Mouse (Mus musculus): Measurements from ENCODE around the gene Frat1.

Frat1 gene

DNA sequence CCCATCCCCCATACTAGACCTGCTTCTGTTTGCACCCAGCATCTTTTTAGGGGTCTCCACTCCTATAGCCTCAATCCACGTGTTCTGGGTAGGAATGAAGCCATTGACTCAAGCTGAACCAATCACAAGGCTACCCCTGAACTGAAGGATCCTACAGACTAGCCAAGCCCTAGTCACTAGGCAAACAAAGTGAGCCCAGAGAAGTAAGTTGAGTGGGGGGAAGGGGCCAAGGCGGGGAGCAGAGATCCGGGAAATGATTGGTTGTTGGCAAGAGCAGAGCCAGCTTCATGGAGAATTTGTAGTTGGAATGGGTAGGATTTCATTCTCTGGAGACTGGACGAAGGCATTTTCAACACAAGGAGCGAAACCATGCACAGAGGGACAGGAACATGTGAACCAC is 12.9 kb upstream of the Frat1 start:
- no peak for DNase-seq (ENCODE audit: low spot score)

DNA sequence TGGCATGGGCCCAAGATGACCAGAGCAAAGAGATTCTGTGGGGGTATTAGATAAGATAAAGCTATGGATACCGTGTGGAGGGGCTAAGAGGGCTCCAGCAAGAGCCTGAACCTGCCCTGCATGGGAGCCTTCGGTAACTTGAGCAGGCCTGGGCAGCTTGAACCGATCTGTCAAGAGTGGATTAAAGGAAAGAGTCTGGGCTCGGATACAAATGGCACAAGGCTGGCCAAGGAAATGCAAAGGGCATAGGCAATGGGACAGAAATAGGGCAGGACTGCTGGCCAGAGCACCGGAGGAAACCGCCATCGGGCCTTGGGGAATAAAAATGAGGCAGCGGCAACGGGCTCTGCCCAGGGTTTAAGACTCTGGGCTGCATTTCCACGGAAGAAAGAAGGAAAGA is 12.4 kb upstream of the Frat1 start:
- no peak for DNase-seq (ENCODE audit: low spot score)

DNA sequence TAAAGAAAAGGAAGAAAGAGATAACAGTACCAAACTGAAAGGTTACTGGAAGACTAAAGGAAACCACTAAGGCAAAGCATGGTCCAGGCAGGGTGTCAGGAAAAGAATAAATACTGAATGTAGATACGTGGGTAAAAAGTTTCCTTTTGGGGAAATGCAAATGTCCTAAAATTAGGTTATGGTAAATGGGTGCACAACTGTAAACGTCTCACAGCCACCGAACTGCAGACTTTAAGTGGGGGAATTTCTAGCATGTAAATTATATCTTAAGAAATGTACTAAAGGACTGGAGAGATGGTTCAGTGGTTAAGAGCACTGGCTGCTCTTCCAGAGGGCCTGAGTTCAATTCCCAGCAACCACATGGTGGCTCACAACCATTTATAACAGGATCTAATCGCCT is 11.0 kb upstream of the Frat1 start:
- no peak for DNase-seq (ENCODE audit: low spot score)

DNA sequence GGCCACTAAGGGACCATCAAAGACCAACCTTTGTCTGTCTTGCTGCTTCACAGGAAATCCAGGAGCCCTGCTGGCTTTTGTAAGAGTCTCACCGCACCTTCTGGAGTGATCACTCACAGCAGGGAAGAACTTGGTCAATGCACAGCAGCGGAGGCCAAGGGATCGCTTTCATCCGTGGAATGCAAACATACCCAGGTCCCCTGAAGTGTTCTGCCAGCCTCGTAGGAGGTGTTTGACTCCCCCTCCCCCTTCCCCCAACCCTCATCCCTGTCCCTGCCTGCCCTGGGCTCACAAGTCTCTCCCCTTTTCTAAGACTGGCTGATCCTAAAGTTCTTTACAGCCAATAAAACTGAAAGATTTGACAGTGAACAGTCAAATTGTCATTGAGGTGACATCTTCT is 8.3 kb upstream of the Frat1 start:
- no peak for DNase-seq (ENCODE audit: low spot score)

DNA sequence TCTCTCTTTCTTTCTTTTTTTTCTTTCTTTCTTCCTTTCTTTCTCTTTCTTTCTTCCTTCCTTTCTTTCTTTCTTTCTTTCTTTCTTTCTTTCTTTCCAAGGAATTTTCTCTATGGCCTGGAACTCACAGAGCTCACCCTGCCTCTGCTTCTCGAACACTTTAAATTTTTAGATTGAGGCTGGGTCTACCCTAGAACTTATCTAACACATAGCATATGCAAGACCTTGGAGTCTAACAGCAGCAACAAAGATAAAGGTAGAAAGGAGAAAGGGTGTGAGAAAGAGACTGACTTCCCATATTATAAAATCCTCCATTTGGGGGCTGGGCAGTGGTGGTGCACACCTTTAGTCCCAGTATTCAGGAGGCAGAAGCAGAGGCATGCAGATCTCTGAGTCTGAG is 7.2 kb upstream of the Frat1 start:
- no peak for DNase-seq (ENCODE audit: low spot score)

DNA sequence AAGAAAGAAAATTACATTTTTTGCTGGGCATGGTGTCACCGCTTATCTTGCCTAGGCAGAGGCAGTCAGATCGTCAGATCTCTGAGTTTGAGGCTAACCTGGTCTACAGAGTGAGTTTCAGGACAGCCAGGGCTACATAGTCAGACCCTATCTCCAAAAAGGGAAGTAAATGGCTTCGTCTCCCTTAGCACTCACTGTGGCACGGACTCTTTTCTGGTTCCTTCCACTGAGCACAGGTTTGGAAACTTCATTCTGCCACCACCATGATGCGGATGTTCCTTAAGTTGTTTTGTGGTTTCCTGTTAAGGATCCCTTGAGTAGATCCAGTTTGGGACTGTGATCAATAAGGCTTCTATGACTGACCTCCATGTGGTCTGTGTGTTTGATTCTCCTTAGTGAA is 4.8 kb upstream of the Frat1 start:
- DNase-seq (ENCODE audit: low spot score) = no peak

DNA sequence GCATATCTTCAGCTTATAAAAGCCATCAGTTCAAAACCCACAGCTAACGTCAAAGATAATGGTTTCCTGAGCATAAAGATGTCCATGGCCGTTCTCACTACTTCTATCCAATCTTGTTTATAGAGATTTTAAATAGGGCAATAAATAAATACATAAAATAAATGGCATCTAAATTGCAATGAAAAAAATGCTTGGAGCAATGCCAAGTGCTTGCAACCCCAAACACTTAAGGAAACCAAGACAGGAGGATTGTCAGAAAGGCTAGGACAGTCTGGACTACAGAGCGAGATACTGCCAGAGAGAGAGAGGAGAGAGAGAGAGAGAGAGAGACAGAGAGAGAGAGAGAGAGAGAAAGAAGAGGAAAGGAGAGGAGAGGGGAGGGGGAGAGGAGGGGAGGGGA is 3.2 kb upstream of the Frat1 start:
- no peak for DNase-seq (ENCODE audit: low spot score)

DNA sequence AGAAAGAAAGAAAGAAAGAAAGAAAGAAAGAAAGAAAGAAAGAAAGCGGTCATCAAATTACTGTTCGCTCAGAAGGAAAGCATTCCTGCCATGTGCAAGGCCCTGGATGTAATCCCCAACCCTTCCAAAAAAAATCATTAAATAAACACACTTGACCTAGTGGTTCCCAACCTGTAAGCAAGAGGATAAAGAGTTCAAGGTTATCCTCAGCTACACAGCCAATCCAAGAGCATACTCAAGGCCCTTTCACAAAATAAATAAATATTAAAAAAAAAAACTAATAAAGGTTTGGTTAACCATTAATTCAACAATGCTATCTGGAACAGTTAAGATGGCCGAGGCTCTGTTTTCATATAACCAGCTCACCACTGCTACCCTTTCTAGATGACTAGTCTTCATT is 829 bp upstream of the Frat1 start:
- DNase-seq (ENCODE audit: low spot score) = no peak

DNA sequence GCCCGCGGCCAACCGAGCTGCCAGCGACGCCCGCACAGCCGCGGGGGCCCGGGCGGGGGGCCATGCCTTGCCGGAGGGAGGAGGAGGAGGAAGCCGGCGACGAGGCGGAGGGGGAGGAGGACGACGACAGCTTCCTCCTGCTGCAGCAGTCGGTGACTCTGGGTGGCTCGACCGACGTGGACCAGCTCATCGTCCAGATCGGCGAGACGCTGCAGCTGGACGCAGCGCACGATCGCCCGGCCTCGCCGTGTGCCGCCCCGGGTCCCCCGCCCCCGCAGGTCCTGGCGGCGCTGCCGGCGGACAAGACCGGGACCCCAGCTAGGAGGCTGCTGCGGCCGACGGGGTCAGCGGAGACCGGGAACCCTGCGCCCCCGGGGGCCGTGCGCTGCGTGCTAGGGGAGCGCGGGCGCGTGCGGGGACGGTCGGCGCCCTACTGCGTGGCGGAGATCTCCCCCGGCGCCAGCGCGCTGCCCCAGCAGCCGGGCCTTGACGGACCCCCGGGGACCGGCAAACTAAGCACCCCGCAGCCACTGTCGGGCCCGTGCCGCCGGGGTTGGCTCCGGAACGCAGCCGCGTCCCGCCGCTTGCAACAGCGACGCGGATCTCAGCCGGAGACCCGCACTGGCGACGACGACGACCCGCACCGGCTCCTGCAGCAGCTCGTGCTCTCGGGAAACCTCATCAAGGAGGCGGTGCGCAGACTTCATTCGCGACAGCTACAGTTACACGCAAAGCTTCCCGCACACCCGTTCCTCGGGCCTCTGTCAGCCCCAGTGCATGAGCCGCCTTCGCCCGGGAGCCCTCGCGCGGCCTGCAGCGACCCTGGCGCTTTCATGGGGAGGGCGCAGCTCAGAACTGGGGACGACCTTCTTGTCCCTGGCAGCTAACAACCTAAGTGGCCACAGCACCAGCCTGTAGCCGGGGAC is 599 bp downstream of the Frat1 start:
- peak; percentile 62 for DNase-seq (ENCODE audit: low spot score)

DNA sequence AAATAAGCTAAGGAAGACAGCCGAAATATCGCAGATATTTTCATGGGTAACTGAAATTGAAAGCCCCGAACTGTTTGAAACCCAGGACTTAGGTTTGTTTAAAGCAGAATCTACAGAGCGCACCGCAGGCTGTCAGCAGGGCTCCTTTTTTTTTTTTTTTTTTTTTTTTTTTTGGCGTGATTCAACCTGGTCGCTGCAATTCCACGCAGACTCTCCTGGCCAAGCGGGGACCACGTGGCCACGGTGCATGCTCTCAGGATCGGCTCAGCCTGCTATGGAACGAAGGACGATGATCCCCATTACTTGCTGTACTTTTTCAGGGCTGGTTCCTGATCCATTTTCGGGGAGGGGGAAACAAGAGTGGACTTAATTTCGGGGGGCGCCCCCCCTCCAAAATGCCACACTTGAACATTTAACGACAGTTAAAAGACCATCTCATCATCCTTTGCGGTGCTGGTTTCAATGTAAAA is 1.4 kb downstream of the Frat1 start:
- no peak for DNase-seq (ENCODE audit: low spot score)

DNA sequence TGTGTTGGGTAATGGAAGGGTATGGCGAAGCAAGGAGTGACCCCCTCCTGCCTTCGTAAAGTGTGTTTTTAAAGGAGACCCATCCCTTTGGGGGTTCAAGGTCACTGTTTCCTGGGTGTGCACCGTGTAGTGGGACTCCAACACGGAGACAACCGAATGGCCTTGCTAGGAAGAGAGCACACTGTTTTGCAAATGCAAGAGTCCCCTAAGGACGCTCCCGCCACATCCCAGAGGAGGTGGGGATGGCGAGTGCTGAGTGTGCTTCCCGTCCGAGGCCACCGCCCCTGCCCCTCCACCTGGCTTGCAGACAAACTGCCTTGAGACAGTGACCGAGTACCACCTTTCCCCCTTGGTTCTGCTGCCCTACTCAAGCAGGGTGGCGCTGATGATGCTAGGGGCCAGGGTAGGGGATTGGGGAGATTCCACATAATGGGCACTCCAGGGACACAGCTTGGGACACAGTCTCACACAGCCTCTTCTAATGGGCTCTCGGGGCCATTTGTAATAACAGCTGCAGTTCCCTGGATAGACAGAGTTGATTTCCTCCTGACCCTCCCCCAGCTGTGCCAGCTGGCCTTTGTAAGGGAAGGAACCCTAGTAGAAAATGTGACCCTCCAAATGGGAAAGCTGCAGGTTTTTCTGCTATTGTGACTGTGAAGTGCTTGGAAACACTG is 2.1 kb downstream of the Frat1 start:
- peak; percentile 54 for DNase-seq (ENCODE audit: low spot score)

DNA sequence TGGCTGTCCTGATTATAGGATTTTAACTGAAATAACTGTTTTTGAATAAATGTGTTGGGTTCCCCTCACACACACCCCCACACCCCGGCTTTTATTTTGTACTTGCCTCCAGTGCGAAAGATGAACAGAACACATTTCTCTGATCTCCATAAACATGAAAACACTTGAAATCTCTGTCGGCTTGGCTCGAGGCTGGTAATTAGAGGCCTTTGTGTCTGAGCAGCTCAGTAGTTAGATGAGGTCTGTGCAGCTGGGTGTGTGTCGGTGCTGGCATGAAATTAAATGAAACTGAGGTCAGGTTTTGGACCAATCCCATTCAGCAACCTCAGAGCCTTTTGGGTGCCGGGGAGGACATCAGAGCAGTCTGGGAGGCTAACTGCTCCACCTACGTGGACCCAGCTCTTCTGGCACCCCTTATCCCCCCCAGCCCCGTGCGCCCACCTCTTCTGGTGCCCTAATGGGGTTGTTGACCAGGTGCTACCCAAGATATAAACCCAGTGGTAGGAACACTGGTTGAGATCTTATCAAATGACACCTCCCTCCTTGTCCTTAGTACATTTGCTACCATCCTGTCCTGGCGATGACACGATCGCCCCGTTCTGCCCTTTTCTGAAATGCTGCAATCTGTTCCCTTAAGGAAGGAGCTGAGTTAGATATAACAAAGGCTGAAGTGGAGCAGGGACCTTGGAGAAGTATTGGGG is 2.9 kb downstream of the Frat1 start:
- no peak for DNase-seq (ENCODE audit: low spot score)

DNA sequence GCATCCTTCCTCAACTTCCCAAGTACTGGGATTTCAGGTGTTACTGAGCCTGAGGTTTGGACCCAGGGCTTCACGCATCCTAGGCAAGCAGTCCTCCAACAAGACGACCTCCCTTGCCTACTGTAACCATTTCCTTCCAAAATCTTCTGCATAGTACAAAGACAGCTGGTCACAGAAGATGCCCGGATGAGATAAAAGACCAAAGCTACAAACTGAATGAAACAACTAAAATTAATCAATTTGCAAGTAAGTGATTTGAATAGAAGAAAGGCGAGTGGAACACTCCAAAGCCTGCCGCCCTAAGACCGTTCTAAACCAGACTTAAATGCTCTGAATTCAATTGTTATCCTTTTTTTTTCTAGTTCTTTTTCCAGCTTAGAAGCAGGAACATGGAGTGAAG is 5.6 kb downstream of the Frat1 start:
- DNase-seq (ENCODE audit: low spot score) = no peak

DNA sequence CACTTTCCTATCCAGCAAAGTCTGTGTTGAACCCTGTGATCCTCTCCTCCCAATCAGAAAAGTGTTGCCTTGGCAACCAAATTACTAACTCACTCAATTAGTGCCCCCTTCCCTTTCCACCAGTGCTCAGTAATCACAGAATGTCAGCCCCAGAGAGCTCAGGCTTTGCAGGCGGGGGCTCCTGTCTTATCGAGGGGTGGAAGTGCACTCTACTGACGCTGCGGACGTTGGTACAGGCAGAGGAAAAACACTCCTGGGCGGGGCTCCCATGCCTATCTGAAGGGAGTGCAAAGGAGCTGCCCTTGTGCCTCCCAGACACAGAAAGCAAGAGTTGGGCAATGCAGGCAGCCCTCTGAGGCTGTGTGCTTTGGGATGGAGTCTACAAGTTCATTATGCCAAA is 6.0 kb downstream of the Frat1 start:
- peak; percentile 78 for DNase-seq (ENCODE audit: low spot score)

DNA sequence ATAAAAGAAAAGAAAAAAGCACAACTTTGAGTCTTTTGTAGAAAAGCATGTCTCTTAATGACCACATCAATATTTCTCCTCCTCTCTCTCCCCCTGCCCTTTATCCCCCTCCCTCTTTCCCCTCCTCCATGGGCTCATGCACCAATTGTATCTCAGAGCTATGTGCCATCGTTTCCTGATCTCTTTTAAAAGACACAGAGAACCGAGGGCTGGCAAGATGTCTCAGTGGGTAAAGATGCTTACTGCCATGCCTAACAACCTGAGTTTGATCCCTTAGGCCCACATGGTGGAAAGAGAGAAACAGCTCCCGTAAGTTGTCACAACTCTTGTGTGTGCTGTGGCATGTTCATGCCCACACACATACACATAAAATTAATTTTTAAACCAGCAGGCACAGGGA is 6.9 kb downstream of the Frat1 start:
- no peak for DNase-seq (ENCODE audit: low spot score)

DNA sequence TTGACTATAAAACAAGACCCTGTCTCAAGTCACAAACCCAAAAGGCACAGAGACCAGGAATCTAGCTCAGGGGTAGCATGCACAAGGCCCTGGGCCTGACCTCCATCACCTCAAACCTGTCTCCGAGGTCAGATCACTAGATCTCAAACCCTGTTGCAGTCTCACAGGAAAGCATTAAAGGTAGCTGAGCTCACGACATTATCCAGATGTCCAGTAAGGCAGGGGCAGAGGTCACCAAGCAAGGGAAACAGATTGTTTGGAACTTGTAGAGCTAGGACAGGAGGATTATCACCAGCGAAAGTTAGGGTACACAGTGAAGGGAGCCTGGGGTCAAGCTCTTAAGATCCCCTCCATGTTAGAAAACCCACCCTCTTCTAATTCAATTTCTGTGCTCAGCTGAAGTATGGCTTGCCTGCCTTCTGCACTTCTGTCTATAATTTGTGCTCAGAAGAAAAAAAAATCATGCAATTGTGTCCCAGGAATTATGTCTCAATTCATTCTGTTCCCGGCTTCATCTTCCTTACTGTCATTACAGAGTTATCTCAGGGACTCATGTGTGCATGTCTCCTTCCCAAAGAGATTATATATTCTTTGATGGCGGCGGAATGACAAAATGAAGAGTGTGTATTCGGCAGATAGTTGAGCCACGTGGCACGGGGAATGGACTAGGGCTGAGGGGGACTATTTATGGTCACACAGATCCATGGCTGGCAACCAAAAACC is 7.6 kb downstream of the Frat1 start:
- DNase-seq (ENCODE audit: low spot score) = no peak

DNA sequence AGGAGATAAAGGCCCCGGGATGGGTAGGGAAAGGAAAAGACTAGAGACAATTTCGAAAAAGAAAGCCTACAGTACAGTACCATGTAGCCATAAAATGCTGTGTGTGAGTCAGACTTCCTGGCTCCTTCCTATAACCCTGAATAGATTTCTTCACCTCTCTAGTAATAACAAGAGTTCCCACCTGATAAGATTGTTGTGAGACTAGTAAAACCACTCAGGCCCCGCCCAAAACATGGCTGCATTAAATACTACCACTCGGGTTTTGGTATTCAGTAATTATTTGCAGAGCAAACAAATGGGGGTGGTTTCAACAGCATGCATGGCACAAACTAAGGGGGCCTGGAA is 8.1 kb downstream of the Frat1 start:
- no peak for DNase-seq (ENCODE audit: low spot score)

DNA sequence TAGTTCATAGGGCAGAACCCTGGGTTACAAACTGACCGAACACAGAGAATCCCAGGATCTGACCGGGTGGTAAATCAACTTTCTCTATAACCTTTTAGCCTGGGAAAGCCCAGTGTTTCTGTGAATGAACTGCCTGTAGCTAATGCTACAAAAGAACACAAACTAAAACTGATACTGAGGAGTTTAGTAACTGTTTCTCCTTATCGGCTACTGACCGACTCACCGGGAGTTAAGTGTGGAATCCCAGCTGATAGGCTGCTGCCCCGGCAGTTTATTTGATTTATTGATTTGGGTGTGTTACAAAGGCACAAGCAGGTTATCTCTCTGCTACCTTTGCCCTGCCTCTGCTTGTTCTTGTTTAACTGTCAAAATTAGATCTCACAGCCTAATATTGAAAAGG is 9.0 kb downstream of the Frat1 start:
- no peak for DNase-seq (ENCODE audit: low spot score)

DNA sequence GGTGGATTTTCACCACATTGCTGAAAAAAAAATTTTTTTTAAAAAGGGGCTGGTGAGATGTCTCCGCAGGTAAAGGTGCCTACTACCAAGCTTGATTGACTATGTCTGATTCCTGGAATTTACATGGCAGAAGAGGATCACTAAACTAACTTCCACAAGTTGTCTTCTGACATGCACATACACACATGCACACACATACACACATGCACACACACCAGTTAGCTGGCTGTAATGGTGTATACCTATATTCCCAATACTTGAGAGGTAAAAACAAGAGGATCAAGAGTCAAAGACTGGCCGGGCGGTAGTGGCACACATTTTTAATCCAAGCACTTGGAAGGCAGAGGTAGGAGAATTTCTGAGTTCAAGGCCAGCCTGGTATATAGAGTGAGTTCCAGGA is 9.9 kb downstream of the Frat1 start:
- no peak for DNase-seq (ENCODE audit: low spot score)

DNA sequence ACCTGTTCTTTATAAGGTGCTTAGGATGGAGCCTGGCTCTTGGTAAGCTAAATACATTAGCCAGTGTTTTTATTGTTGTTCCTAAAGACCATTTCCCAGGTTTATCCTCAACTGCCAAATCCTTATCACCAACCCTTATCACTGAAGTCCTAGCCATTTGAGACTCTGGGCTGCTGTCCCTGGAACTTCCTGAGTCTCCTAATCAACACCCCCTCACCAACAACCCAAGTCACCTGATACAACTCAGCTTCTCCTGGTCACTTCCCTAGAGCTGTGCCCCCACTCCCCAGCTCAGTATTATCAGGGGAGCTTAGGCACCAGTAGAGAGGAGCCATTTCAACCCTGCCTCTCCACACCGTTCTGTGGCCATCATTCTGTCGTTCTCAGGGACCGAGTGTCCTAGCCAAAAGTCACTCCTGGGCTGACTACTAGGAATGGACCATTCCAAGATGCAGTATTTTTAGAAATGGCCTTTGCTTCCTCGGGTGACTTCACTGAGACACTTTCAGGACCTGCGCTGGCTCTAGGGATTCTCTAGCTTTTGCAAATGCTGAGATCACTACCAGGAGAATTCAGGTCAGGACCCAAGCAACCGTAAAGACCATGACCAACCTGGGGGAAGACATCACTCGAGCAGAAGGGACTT is 11.5 kb downstream of the Frat1 start:
- no peak for DNase-seq (ENCODE audit: low spot score)

DNA sequence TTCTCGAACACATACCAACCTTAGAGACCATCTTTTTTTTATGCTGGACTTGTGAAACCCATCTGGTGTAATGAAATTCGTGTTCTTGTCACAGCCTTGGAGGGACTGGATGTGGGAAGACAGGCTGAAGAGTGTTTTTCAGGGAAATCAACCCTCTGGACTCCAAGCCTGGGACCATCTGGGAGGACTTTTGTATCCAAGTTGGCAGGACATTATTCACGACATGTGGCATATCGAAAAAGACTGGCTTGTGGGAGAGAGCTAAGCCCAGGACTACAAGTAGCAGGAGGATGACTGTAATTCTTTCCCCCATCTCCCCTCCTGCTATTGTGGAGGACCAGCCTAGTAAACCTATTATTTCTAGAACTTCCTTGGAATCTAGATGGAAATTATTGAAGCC is 12.4 kb downstream of the Frat1 start:
- DNase-seq (ENCODE audit: low spot score) = no peak

DNA sequence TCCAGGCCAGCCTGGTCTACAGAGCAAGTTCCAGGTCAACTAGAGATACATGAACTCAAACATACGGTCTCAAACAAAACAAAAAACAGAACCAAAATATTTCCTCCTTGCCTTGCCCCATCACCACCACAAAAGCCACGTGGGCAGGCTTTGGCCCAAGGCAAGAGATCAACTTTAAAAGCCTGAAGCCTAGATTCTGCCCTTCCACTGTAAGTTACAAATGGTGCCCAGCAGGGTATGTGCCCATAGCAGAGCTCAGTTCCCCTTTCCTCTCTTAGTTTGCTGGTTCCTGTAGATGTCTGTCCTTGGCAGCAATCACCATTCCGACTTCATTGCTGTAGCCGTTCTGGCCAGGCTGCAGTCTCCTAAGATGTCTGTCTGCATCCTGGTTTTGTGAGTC is 12.9 kb downstream of the Frat1 start:
- no peak for DNase-seq (ENCODE audit: low spot score)

Measured in retina, embryonic 14.5 days (tissue).